9 mouse cellular contexts compared by ENCODE assay signal in the genomic region with DNA sequence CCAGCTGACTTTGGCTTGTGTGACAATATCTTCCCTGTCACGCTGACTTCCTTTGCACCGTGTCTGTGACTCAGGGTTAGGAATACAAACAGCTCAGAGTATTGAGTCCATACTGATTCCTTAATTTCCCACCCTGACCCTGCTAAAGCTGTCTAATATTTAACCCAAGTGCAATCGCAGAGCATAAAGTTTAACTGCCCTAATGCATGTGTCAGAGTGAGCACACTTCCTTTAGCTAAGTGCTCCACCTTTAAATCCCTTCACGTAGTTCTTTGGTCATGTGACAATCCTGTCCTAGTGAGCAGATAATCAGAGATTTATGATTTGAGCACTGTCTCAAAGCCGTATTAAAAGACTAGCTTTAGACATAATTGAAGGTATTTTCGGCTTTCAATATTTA.
DNase-seq lines count a peak whose midpoint lies in the region; ATAC-seq and TF ChIP-seq lines count a peak whose summit lies in the region.
"Had no signal": no experiment of that assay in that cellular context is flagged by ENCODE, and none has a peak within 500 bp of the region (broad histone marks: within the 10 kb centered on the region; RNA-seq: fewer than 3 reads in every experiment).

No protein-coding gene starts in this region.

- intact Hi-C loops in heart, postnatal 25 days (cut with DNase I) = no loop called here

- 31% methylated on average over 6 of the region's 6 CpGs for WGBS in heart, postnatal 0 days
- 52% methylated on average over 6 of the region's 6 CpGs for WGBS in neural tube, embryonic 13.5 days
- WGBS in limb, embryonic 15.5 days = 46% methylated on average over 6 of the region's 6 CpGs

- TF ChIP-seq EP300 in heart, postnatal 0 days (IDR thresholded peaks at IDR 0.05; ENCODE audit: low read depth) = no peak

- no peak for ATAC-seq in heart, postnatal 0 days (ENCODE audit: insufficient read depth, low read depth)
- no peak for ATAC-seq in neural tube, embryonic 13.5 days (ENCODE audit: low read depth)
- no peak for ATAC-seq in limb, embryonic 15.5 days (ENCODE audit: insufficient number of reproducible peaks, low FRiP score, low TSS enrichment, low read depth)

- no peaks in the 10 kb centered on the region for H3K27me3 ChIP-seq in heart, postnatal 0 days (ENCODE audit: control insufficient read depth, insufficient read depth, low read length)
- no peaks in the 10 kb centered on the region for H3K27me3 ChIP-seq in neural tube, embryonic 13.5 days
- no peaks in the 10 kb centered on the region for H3K27me3 ChIP-seq in limb, embryonic 15.5 days

- peak overlapping the region; percentile 54; the same call in 1 of the 2 replicates for H3K9ac ChIP-seq in heart, postnatal 0 days (replicated peaks; ENCODE audit: low read depth, low read length)
- H3K9ac ChIP-seq in neural tube, embryonic 13.5 days = no peak overlapping the region
- no peak overlapping the region for H3K9ac ChIP-seq in limb, embryonic 15.5 days

- peak overlapping the region; percentile 63 for H3K4me2 ChIP-seq in heart, postnatal 0 days (ENCODE audit: low read depth, low read length)
- H3K4me2 ChIP-seq in neural tube, embryonic 13.5 days = 0 out of 2 replicates have a peak overlapping the region, but pooled peaks have one; percentile 26
- peak overlapping the region; percentile 50; the same call in 1 of the 2 replicates for H3K4me2 ChIP-seq in limb, embryonic 15.5 days

- H3K27ac ChIP-seq in heart, postnatal 0 days (ENCODE audit: low read depth) = peak overlapping the region; percentile 92
- H3K27ac ChIP-seq in neural tube, embryonic 13.5 days (replicated peaks) = no peak overlapping the region
- no peak overlapping the region for H3K27ac ChIP-seq in limb, embryonic 15.5 days

- peaks cover 36% of the 10 kb centered on the region for H3K4me1 ChIP-seq in heart, postnatal 0 days (ENCODE audit: control insufficient read depth, insufficient read depth)
- H3K4me1 ChIP-seq in neural tube, embryonic 13.5 days (replicated peaks) = peaks cover 29% of the 10 kb centered on the region
- peaks cover 18% of the 10 kb centered on the region; the same call in 1 of the 2 replicates for H3K4me1 ChIP-seq in limb, embryonic 15.5 days

- no peak for TF ChIP-seq CTCF in heart, postnatal 0 days (IDR thresholded peaks at IDR 0.05; ENCODE audit: low read depth)

- DNase-seq in heart, postnatal 0 days (ENCODE audit: low spot score) = no peak
- DNase-seq in heart, postnatal 25 days (ENCODE audit: low spot score) = no peak
- no peak for DNase-seq in neural tube, embryonic 10.5 days (ENCODE audit: extremely low spot score, low spot score)
- peak; percentile 78 for DNase-seq in yolk sac, embryonic 10.5 days (ENCODE audit: low spot score)
- no peak for DNase-seq in adrenal gland, postnatal 14 days
- no peak for DNase-seq in frontal cortex, postnatal 10 days (ENCODE audit: low spot score in 2 of 2)

- H3K36me3 ChIP-seq in heart, postnatal 0 days (replicated peaks; ENCODE audit: control insufficient read depth, insufficient read depth, low read length) = peaks cover 9% of the 10 kb centered on the region; the same call in 1 of the 2 replicates
- no peaks in the 10 kb centered on the region for H3K36me3 ChIP-seq in neural tube, embryonic 13.5 days
- H3K36me3 ChIP-seq in limb, embryonic 15.5 days = no peaks in the 10 kb centered on the region

- no peaks in the 10 kb centered on the region for H3K9me3 ChIP-seq in heart, postnatal 0 days (replicated peaks; ENCODE audit: control insufficient read depth, low read length)
- no peaks in the 10 kb centered on the region for H3K9me3 ChIP-seq in neural tube, embryonic 13.5 days
- H3K9me3 ChIP-seq in limb, embryonic 15.5 days = no peaks in the 10 kb centered on the region
- H3K9me3 ChIP-seq: megakaryocyte, embryonic 14.5 days had no signal

- H3K4me3 ChIP-seq in heart, postnatal 0 days (ENCODE audit: low read depth, low read length) = peak overlapping the region; percentile 49
- H3K4me3 ChIP-seq in neural tube, embryonic 13.5 days = no peak overlapping the region
- H3K4me3 ChIP-seq in limb, embryonic 15.5 days = no peak overlapping the region
- H3K4me3 ChIP-seq: megakaryocyte, embryonic 14.5 days had no signal
